Mouse (Mus musculus) liver, embryonic 13.5 days (tissue): ENCODE measurements around the gene Zbtb33. TPM values are rescaled to one million over a fixed set of nuclear protein-coding genes. Genes with fewer than 3 reads are reported as not detected.
"Not testable (repeated sequence)": the region's sequence is repeated elsewhere in the genome, so short reads cannot be mapped to it uniquely, and the experiment has no call there.

ENCODE experiments used
- ATAC-seq: fragments of 200-750 bp; cut with Nextera tagmentation; 2 replicates; pipeline ENCODE4 v1.8.0; 2017; ENCODE audit warnings: low read depth, mild to moderate bottlenecking, moderate number of reproducible peaks, moderate library complexity
- DNase-seq: peaks from one replicate; pipeline ENCODE4 v3.0.0; 2022
- H3K27ac ChIP-seq: fragments of 300-500 bp; sonication (generic); 2 replicates; pipeline ENCODE4 v1.5.1; 2015; ENCODE audit warnings: moderate library complexity, mild to moderate bottlenecking, inconsistent platforms
- H3K27me3 ChIP-seq: fragments of 300-500 bp; sonication (generic); 2 replicates; pipeline ENCODE4 v1.6.1; 2015; ENCODE audit warnings: mild to moderate bottlenecking, inconsistent platforms
- H3K36me3 ChIP-seq: fragments of 300-500 bp; sonication (generic); 2 replicates; pipeline ENCODE4 v1.6.1; 2015; ENCODE audit warnings: mild to moderate bottlenecking, inconsistent platforms
- H3K4me1 ChIP-seq: fragments of 300-500 bp; sonication (generic); replicated peaks from 2 replicates; pipeline ENCODE4 v1.6.1; 2015; ENCODE audit warnings: inconsistent platforms
- H3K4me2 ChIP-seq: fragments of 300-500 bp; sonication (generic); 2 replicates; pipeline ENCODE4 v1.6.1; 2015; ENCODE audit warnings: inconsistent platforms, mild to moderate bottlenecking, moderate library complexity
- H3K4me3 ChIP-seq: fragments of 300-500 bp; sonication (generic); replicated peaks from 2 replicates; pipeline ENCODE4 v1.5.1; 2015; ENCODE audit warnings: mild to moderate bottlenecking, inconsistent platforms
- H3K9ac ChIP-seq: fragments of 300-500 bp; sonication (generic); 2 replicates; pipeline ENCODE4 v1.6.1; 2015; ENCODE audit warnings: mild to moderate bottlenecking, inconsistent platforms
- H3K9me3 ChIP-seq: fragments of 300-500 bp; sonication (generic); replicated peaks from 2 replicates; pipeline ENCODE4 v1.6.1; 2016; ENCODE audit warnings: inconsistent platforms
- WGBS: fragments of 180-500 bp; shearing (Covaris S2); methylation state at CpG from one replicate; pipeline ENCODE4 v1.1.7; 2015; ENCODE audit not compliant: insufficient replicate concordance; 5-methylcytosine and 5-hydroxymethylcytosine counted together
- polyA plus RNA-seq: library from polyadenylated mRNA; unstranded; fragments of >200 nt; fragmentation: Nextera tagmentation; extraction: Ambion mirVana; gene quantifications from 2 replicates; pipeline ENCODE4 v1.2.1, GENCODE M21; 2015

The Zbtb33 gene
- polyA plus RNA-seq: 0.97 and 1.3 TPM in 2 replicates

GRCm38 (mm10) chrX:38189552-38190457, at the start of gene Zbtb33:
TSS of gene Zbtb33 (plus strand) at chrX:38189793.
- peak within 1 kb of the TSS; percentile 70 for H3K27ac ChIP-seq
- peaks cover 7% of the 10 kb centered on the region; the same call in 1 of the 2 replicates for H3K36me3 ChIP-seq
- no peaks in the 10 kb centered on the region for H3K9me3 ChIP-seq
- H3K27me3 ChIP-seq: no peaks in the 10 kb centered on the region
- ATAC-seq (peak; percentile 95), DNase-seq (peak; percentile 76)
- 16% methylated on average over 67 of the region's 72 CpGs for WGBS
- peak within 1 kb of the TSS; percentile 72 for H3K4me3 ChIP-seq
- peaks cover 4% of the 10 kb centered on the region for H3K4me1 ChIP-seq
- peak within 1 kb of the TSS; percentile 67 for H3K4me2 ChIP-seq
- H3K9ac ChIP-seq: peak within 1 kb of the TSS; percentile 82

DNA sequence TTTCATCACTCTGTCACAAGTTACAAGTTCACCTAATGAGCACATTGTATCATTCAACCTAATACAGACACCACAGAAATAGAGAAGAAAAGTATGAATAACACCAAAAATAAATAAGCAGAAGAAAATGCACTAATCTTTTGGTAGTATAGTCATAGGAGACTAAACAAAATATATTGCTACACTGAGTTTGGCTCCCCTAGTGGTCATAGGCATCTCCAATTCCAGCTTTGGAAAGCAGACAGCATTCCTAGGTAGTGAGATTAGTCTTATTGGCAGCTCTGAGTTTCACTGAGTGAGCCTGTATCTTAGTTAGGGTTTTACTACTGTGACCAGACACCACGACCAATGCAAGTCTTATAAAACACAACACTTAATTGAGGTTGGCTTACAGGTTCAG, 30.5 kb upstream of the Zbtb33 start:
- H3K9ac ChIP-seq: no peak overlapping the region
- 50% methylated on average over 1 of the region's 1 CpGs for WGBS
- ATAC-seq: no peak

GRCm38 (mm10) chrX:38165315-38165714, 24.3 kb upstream of the Zbtb33 start:
- H3K4me2 ChIP-seq: no peak overlapping the region
- no peaks in the 10 kb centered on the region for H3K9me3 ChIP-seq
- 56% methylated on average over 3 of the region's 3 CpGs for WGBS
- DNase-seq (no peak), ATAC-seq (no peak)
- no peak overlapping the region for H3K9ac ChIP-seq
- no peaks in the 10 kb centered on the region for H3K36me3 ChIP-seq
- no peak overlapping the region for H3K27ac ChIP-seq
- no peak overlapping the region for H3K4me3 ChIP-seq
- H3K4me1 ChIP-seq: no peaks in the 10 kb centered on the region
- H3K27me3 ChIP-seq: no peaks in the 10 kb centered on the region

More for the DNA sequence above, 30.5 kb upstream of the Zbtb33 start:
- Histone ChIP-seq H3K4me1 (no peaks in the 10 kb centered on the region), H3K4me2 (no peak overlapping the region), H3K36me3 (no peaks in the 10 kb centered on the region), H3K27me3 (no peaks in the 10 kb centered on the region), H3K9me3 (no peaks in the 10 kb centered on the region), H3K27ac (no peak overlapping the region), H3K4me3 (no peak overlapping the region)
- DNase-seq: no peak

- no peak overlapping the region for H3K27ac ChIP-seq
- H3K9ac ChIP-seq: no peak overlapping the region
- no peak overlapping the region for H3K4me2 ChIP-seq
- no peak for DNase-seq
- H3K4me1 ChIP-seq: no peaks in the 10 kb centered on the region
- no peaks in the 10 kb centered on the region for H3K36me3 ChIP-seq
- 73% methylated on average over 9 of the region's 9 CpGs for WGBS
- no peak for ATAC-seq
- H3K27me3 ChIP-seq: no peaks in the 10 kb centered on the region
- no peak overlapping the region for H3K4me3 ChIP-seq
- no peaks in the 10 kb centered on the region for H3K9me3 ChIP-seq
Measured at GRCm38 (mm10) chrX:38166064-38166463, 23.5 kb upstream of the Zbtb33 start.

- no peak overlapping the region for H3K4me3 ChIP-seq
- H3K9me3 ChIP-seq: no peaks in the 10 kb centered on the region
- H3K4me2 ChIP-seq: no peak overlapping the region
- H3K27ac ChIP-seq: no peak overlapping the region
- 62% methylated on average over 4 of the region's 4 CpGs for WGBS
- DNase-seq (no peak), ATAC-seq (no peak)
- H3K4me1 ChIP-seq: no peaks in the 10 kb centered on the region
- H3K36me3 ChIP-seq: no peaks in the 10 kb centered on the region
- no peaks in the 10 kb centered on the region for H3K27me3 ChIP-seq
- H3K9ac ChIP-seq: no peak overlapping the region
Measured at GRCm38 (mm10) chrX:38166592-38166991, 23.0 kb upstream of the Zbtb33 start.

GRCm38 (mm10) chrX:38179891-38180310, 9.7 kb upstream of the Zbtb33 start:
- H3K27ac ChIP-seq, H3K4me3 ChIP-seq, H3K9ac ChIP-seq, H3K9me3 ChIP-seq, H3K4me1 ChIP-seq, ATAC-seq, H3K36me3 ChIP-seq, H3K27me3 ChIP-seq: not testable (repeated sequence)
- H3K4me2 ChIP-seq: peak overlapping the region; percentile 32
- peak; percentile 22 for DNase-seq
- WGBS: 30% methylated on average over 19 of the region's 19 CpGs

GRCm38 (mm10) chrX:38180656-38181607, 8.7 kb upstream of the Zbtb33 start:
- H3K4me1 ChIP-seq: no peaks in the 10 kb centered on the region
- H3K27ac ChIP-seq: no peak overlapping the region
- 18% methylated on average over 37 of the region's 38 CpGs for WGBS
- H3K9me3 ChIP-seq: peaks cover 3% of the 10 kb centered on the region; the same call in 1 of the 2 replicates
- H3K9ac ChIP-seq: no peak overlapping the region
- H3K36me3 ChIP-seq: no peaks in the 10 kb centered on the region
- DNase-seq: no peak
- peak overlapping the region; percentile 33 for H3K4me3 ChIP-seq
- H3K27me3 ChIP-seq: peaks cover 6% of the 10 kb centered on the region; the same call in 1 of the 2 replicates
- H3K4me2 ChIP-seq: peak overlapping the region; percentile 63
- ATAC-seq: peak; percentile 23; the same call in 1 of the 2 replicates

DNA sequence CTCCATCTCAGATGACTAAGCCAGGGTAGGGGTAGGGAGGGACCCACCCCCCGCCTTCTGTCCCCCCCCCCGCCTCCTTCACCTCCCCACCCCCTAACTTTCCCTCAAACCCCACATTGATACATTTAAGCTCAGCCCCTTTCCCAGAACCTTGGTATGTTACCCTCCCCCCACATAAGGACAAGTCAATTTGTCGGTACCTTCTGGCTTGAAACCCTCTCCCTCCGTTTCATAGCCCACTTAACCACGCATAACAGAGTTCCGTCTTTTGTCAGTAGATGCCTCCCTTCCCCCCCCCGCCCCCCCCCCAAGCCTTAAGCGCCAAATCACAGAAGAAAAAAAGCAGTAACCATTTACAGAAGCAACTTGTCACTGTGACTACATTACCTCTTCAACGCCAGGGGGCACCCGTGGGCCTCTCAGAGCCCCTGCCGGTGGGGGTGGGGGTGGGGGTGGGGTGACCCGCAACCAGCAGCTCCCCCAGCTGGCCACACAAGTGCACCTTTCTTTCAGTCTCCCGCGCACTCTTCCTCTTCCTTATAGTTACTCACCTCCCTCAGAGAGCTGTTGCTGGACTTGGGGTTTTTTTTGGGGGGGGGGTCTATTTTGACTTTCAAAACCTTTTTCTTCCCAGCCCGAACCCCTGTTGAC, 7.9 kb upstream of the Zbtb33 start:
- H3K27ac ChIP-seq: no peak overlapping the region
- H3K4me3 ChIP-seq: no peak overlapping the region
- H3K4me1 ChIP-seq: no peaks in the 10 kb centered on the region
- H3K27me3 ChIP-seq: peaks cover 6% of the 10 kb centered on the region; the same call in 1 of the 2 replicates
- DNase-seq: no peak
- no peak overlapping the region for H3K9ac ChIP-seq
- H3K9me3 ChIP-seq: peaks cover 3% of the 10 kb centered on the region; the same call in 1 of the 2 replicates
- no peak for ATAC-seq
- 8% methylated on average over 15 of the region's 15 CpGs for WGBS
- peak overlapping the region; percentile 63; the same call in 1 of the 2 replicates for H3K4me2 ChIP-seq
- H3K36me3 ChIP-seq: no peaks in the 10 kb centered on the region

DNA sequence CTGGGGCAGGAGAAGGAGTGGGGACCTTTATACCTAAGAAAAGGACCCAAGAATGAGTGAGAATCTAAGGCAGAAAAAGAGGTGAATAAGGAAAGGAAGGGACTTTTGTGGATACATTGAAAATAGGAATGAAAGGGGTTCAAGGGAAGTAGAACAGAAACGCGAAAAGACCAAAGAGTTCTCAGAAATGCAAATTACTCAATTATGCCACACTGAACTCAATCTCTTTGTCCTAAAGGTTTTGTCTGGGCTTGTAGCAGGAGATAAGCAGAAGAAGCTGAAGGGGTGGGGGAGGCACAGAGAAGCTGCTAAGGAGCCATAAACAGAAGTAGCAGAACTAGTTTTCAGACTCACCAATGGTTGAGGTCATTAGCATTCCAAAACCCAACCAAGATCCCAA, 4.1 kb upstream of the Zbtb33 start:
- H3K9me3 ChIP-seq: no peaks in the 10 kb centered on the region
- H3K4me2 ChIP-seq: no peak overlapping the region
- DNase-seq (no peak), ATAC-seq (no peak)
- H3K27me3 ChIP-seq: peaks cover 6% of the 10 kb centered on the region; the same call in 1 of the 2 replicates
- 26% methylated on average over 2 of the region's 2 CpGs for WGBS
- no peak overlapping the region for H3K4me3 ChIP-seq
- H3K9ac ChIP-seq: no peak overlapping the region
- H3K27ac ChIP-seq: no peak overlapping the region
- H3K36me3 ChIP-seq: no peaks in the 10 kb centered on the region
- no peaks in the 10 kb centered on the region for H3K4me1 ChIP-seq

- H3K9me3 ChIP-seq: no peaks in the 10 kb centered on the region
- 0 out of 2 replicates have a peak overlapping the region, but pooled peaks have one; percentile 70 for H3K27ac ChIP-seq
- peak overlapping the region; percentile 67 for H3K4me2 ChIP-seq
- WGBS: 18% methylated on average over 3 of the region's 3 CpGs
- DNase-seq (no peak), ATAC-seq (no peak)
- H3K4me1 ChIP-seq: peaks cover 4% of the 10 kb centered on the region
- H3K27me3 ChIP-seq: no peaks in the 10 kb centered on the region
- H3K36me3 ChIP-seq: peaks cover 7% of the 10 kb centered on the region; the same call in 1 of the 2 replicates
- H3K4me3 ChIP-seq: peak overlapping the region; percentile 72
- peak overlapping the region; percentile 82 for H3K9ac ChIP-seq
Measured at GRCm38 (mm10) chrX:38190458-38190764, 818 bp downstream of the Zbtb33 start.
